8 mouse cellular contexts compared by ENCODE assay signal in the genomic region with DNA sequence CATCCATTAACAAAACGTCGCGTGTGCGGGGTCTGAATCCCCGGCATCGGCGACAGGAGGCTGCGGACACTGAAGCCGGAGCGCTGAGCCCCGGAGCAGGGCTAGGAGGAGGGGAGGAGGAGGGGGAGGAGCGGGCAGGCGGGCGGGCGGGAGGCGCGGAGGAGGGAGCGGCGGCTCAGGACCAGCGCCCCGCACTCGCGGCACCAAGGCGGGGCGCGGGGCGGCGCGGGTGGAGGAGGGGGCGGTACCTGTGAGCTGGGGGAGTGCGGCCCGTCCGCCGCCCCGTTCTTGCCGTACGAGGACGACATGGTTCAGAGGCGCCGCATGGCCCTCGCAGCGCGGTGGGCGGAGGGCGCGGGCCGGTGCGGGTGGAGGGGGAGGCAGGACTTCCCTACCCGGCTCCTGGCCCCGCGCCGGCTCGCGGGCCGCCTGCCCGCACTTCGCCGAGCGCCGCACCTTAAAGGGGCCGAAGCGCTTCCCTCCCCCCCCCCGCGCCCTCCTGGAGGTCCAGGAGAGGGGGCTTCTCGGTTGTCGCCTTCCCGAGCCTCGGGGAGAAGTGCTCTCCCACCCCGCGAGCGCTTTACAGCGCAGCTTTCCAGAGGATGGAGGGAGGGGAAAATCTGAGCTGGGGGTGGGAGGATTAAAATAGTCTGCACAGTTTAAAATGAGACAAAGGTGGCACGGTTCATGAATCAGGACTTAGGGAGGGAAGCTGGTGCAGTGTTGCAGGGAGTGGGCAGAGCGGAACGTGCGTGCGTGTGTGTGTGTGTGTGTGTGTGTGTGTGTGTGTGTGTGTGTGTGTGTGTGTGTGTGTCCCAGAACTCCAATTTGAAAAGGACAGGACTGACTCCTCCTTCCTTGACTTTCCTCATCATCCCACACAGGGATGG. TPM values are rescaled to one million over a fixed set of nuclear protein-coding genes. Genes with fewer than 3 reads are reported as not detected.
DNase-seq lines count a peak whose midpoint lies in the region; ATAC-seq and TF ChIP-seq lines count a peak whose summit lies in the region.

A gene (minus strand): TSS at position 809 of the 890 bp plus-strand sequence.

- H3K9me3 ChIP-seq in hindbrain, embryonic 15.5 days, result no peaks in the 10 kb centered on the region

- TF ChIP-seq CTCF in cerebellum, adult 2 months (IDR thresholded peaks at IDR 0.05; ENCODE audit: borderline replicate concordance, insufficient read depth, low read depth, low read length), result no peak

- peak; percentile 66 for TF ChIP-seq POLR2A in cerebellum, adult 2 months (IDR thresholded peaks at IDR 0.05; ENCODE audit: borderline replicate concordance, insufficient read depth, low read length)

- peak within 1 kb of the TSS; percentile 94 for H3K4me2 ChIP-seq in hindbrain, embryonic 15.5 days

- peak; percentile 72 for DNase-seq in ZHBTc4 (ENCODE audit: low read depth, low spot score)
- DNase-seq in cerebellum, adult 2 months, result peak; percentile 82 to 83
- DNase-seq in forelimb bud, embryonic 11.5 days (ENCODE audit: low read depth, low spot score), result peak; percentile 24
- DNase-seq in left cerebral cortex, adult 18-20 months (ENCODE audit: low spot score in 2 of 2), result peak; percentile 47 to 62
- peak; percentile 41 for DNase-seq in lung, postnatal 14 days
- DNase-seq in retina, postnatal 1 day, result peak; percentile 83

- WGBS in cerebellum, adult 2 months, result 1% methylated on average over 51 of the region's 77 CpGs
- under 1% methylated on average over 40 of the region's 77 CpGs for WGBS in hindbrain, embryonic 15.5 days

- ATAC-seq in hindbrain, embryonic 15.5 days (ENCODE audit: low FRiP score, low read depth), result peak; percentile 92
- ATAC-seq in erythroid progenitor cell, adult 5-6 weeks (replicated peaks; ENCODE audit: low FRiP score, poor library complexity, severe bottlenecking), result no peak

- peak within 1 kb of the TSS; percentile 97 for H3K4me3 ChIP-seq in cerebellum, adult 2 months (replicated peaks; ENCODE audit: insufficient read depth, low read depth, low read length)
- H3K4me3 ChIP-seq in hindbrain, embryonic 15.5 days, result peak within 1 kb of the TSS; percentile 83

- no peaks in the 10 kb centered on the region for H3K27me3 ChIP-seq in cerebellum, adult 2 months (ENCODE audit: control insufficient read depth, insufficient read depth, low read length)
- H3K27me3 ChIP-seq in hindbrain, embryonic 15.5 days, result 0 out of 2 replicates have a peak, but pooled peaks cover 9% of the 10 kb centered on the region

- peak within 1 kb of the TSS; percentile 68 for H3K9ac ChIP-seq in hindbrain, embryonic 15.5 days

- H3K36me3 ChIP-seq in hindbrain, embryonic 15.5 days, result no peaks in the 10 kb centered on the region

- peaks cover 6% of the 10 kb centered on the region; the same call in 1 of the 2 replicates for H3K4me1 ChIP-seq in cerebellum, adult 2 months (ENCODE audit: control insufficient read depth, insufficient read depth, low read length)
- peaks cover 16% of the 10 kb centered on the region for H3K4me1 ChIP-seq in hindbrain, embryonic 15.5 days (replicated peaks)

- H3K27ac ChIP-seq in cerebellum, adult 2 months (ENCODE audit: insufficient read depth, low read length), result peak within 1 kb of the TSS; percentile 76
- H3K27ac ChIP-seq in hindbrain, embryonic 15.5 days (replicated peaks), result peak within 1 kb of the TSS; percentile 64; the same call in 1 of the 2 replicates

RNA-seq across cellular contexts. Expression of the gene that starts here (rescaled TPM):
- 64.7 and 79.9 TPM in 2 replicates for polyA plus RNA-seq in cerebellum, adult 2 months (2012; rRNA removed)
- 10.7 and 12.2 TPM in 2 replicates for polyA plus RNA-seq in hindbrain, embryonic 15.5 days (2015; fragmentation: Nextera tagmentation; extraction: Ambion mirVana)
- total RNA-seq in left cerebral cortex, adult 18-20 months (2021), result 100 to 1,000 TPM; 159 to 162 TPM
- total RNA-seq in erythroid progenitor cell, adult 5-6 weeks (2015; ENCODE audit: low replicate concordance), result 0.42 TPM in 1 of 2 replicates, not detected in the other
- not detected in 2 replicates for total RNA-seq in erythroid progenitor cell, adult 5-6 weeks (2017; ENCODE audit: low replicate concordance)

Comparison
In these comparisons a context has a peak if more than half of its experiments do, and no peak if none do; other contexts are left out.
1. RNA of the gene that starts here (total RNA-seq): 159 to 162 TPM in left cerebral cortex, adult 18-20 months; 0.42 TPM in erythroid progenitor cell, adult 5-6 weeks; every median in the first group is over 100 times any median in the second.
2. DNase-seq: peak in every context shown above with its lines; median percentile 83 in retina, postnatal 1 day; 82 in cerebellum, adult 2 months; 72 in ZHBTc4; 54 in left cerebral cortex, adult 18-20 months; 41 in lung, postnatal 14 days; 24 in forelimb bud, embryonic 11.5 days.